Mouse (Mus musculus): ENCODE data around the gene Pde1a. TPM values are rescaled to one million over a fixed set of nuclear protein-coding genes. Genes with fewer than 3 reads are reported as not detected.

The Pde1a gene
- polyA plus RNA-seq, 1 experiment = 119 TPM

DNA sequence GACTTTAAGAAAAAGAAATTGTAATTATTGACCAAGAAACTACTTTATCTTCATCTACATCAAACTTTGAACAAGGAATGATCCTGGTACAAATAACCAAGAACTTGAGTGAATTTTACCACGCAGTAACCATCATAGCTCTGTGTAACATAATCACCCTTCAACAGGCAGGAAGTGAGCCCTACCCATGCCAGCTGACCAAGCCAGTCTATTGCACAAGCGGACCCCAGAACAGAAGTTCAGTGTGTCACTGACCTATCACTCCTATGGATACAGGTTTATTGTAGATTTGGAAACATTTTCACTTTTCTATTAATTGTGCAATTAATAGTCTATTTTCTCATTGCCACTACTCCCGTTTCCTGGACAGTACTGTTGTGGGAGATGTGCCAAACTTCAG lies 3.4 kb upstream of the Pde1a start:
- no peaks in the 10 kb centered on the region for H3K4me1 ChIP-seq (ENCODE audit: control insufficient read depth, insufficient read depth, low read length)
- H3K27ac ChIP-seq (ENCODE audit: insufficient read depth, low read length) = no peak overlapping the region
- TF ChIP-seq CTCF (IDR thresholded peaks at IDR 0.05; ENCODE audit: extremely low read depth, insufficient read depth, low read length) (no peak), POLR2A (IDR thresholded peaks at IDR 0.05; ENCODE audit: extremely low read depth, insufficient read depth, low read length) (no peak)
- H3K4me3 ChIP-seq (ENCODE audit: insufficient read depth, low read length) = no peak overlapping the region

DNA sequence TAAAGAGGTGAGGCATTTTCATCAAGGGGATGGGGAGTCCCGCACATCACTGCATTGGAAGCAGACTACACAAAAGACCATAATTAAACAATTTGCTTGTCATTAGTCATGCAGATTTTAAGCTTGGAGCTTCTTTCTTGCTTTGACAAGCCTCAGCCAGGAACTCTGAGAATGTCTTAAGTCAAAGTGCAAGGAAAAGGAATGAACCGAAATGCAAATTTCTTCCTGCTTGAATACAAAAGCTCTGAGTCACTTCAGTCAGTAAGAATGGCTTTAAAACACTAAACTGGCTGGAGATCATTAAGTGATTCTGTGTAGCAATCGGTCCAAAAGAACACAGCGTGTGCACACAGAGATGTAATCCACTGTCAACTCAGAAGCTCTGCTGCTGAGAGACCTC lies 2.6 kb downstream of the Pde1a start:
- TF ChIP-seq CTCF (IDR thresholded peaks at IDR 0.05; ENCODE audit: extremely low read depth, insufficient read depth, low read length) (no peak), POLR2A (IDR thresholded peaks at IDR 0.05; ENCODE audit: extremely low read depth, insufficient read depth, low read length) (no peak)
- no peaks in the 10 kb centered on the region for H3K4me1 ChIP-seq (ENCODE audit: control insufficient read depth, insufficient read depth, low read length)
- H3K27ac ChIP-seq (ENCODE audit: insufficient read depth, low read length) = no peak overlapping the region; the same call in 1 of the 2 replicates
- peak overlapping the region; percentile 86 for H3K4me3 ChIP-seq (ENCODE audit: insufficient read depth, low read length)

DNA sequence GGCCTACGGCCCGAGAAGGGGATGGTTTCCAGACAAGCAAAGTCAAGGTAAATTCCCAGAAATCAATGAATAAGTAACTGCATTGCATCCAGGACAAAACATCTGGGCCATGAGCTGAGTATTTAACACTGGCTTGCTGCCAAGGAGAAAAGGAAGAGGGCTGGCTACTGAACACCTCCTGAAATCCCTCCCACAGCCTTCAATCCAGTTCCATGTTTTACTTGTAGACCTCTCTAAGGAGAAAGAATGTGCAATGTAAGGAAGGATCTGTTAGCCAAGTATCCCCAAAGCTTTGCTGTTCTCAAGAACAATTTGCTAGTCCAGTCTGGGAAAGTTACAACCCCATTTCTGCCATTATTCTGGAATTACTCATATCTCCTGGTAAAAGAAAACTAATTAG lies 42.4 kb downstream of the Pde1a start:
- Histone ChIP-seq H3K27ac (ENCODE audit: insufficient read depth, low read length) (no peak overlapping the region), H3K4me3 (ENCODE audit: insufficient read depth, low read length) (no peak overlapping the region), H3K4me1 (ENCODE audit: control insufficient read depth, insufficient read depth, low read length) (no peaks in the 10 kb centered on the region)
- TF ChIP-seq POLR2A (IDR thresholded peaks at IDR 0.05; ENCODE audit: extremely low read depth, insufficient read depth, low read length) = no peak
- TF ChIP-seq CTCF (IDR thresholded peaks at IDR 0.05; ENCODE audit: extremely low read depth, insufficient read depth, low read length) = no peak

DNA sequence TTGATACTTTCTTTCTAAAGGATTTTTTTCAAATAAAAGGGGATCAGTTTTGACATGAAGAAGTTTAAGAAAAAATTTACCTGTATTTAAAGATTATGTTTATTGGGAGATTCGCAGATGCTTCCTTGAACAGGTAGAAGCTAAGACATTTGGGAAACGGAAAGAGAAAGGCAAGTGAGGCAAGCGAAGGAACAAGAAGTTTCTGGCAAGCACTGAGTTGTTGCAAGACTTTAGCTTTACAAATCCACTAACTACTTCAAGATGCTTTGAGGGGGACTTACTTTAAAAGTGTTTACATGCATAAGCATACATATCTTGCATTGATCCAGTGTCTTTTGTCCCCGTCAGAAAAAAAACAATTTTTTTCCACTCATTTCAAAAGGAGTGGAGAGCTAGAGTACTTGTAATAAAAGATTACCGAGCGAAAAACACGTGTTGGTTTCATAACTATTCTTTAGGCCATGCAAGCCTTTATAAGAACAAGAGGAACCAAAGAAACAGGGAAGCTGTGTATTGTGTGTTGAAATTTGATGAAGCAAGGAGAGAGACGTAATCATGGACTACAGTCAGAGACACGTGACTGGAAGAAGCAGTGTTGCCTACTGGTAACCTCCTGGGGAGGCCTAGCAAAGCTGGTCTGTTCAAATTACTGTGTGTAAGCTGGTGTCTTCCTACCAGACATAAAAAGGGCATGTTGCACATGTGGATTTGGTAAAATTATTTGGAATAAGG lies 49.0 kb downstream of the Pde1a start:
- TF ChIP-seq POLR2A (IDR thresholded peaks at IDR 0.05; ENCODE audit: extremely low read depth, insufficient read depth, low read length) (no peak), CTCF (IDR thresholded peaks at IDR 0.05; ENCODE audit: extremely low read depth, insufficient read depth, low read length) (no peak)
- peaks cover 2% of the 10 kb centered on the region; the same call in 1 of the 2 replicates for H3K4me1 ChIP-seq (ENCODE audit: control insufficient read depth, insufficient read depth, low read length)
- H3K27ac ChIP-seq (ENCODE audit: insufficient read depth, low read length) = no peak overlapping the region
- H3K4me3 ChIP-seq (ENCODE audit: insufficient read depth, low read length) = no peak overlapping the region

DNA sequence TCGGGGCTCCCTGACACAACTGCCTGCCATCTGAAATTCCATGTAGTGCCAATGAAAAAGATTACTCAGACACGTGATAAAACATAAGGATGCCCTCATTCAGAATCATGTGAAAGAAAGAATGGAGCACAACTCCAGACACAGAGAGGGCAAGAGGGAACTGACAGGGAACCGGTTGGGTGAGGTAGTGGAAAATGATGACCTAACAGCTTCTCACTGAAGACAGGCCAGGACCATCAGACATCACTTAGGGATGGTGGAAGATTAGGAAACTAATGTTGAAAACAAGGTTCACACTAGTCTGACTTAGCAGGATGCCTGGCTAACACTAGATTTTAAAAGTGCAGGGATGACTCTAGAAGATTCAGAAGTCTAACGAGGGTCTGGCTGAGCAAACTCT lies 49.6 kb downstream of the Pde1a start:
- H3K27ac ChIP-seq (ENCODE audit: insufficient read depth, low read length) = no peak overlapping the region
- TF ChIP-seq CTCF (IDR thresholded peaks at IDR 0.05; ENCODE audit: extremely low read depth, insufficient read depth, low read length) (no peak), POLR2A (IDR thresholded peaks at IDR 0.05; ENCODE audit: extremely low read depth, insufficient read depth, low read length) (no peak)
- no peak overlapping the region for H3K4me3 ChIP-seq (ENCODE audit: insufficient read depth, low read length)
- peaks cover 4% of the 10 kb centered on the region for H3K4me1 ChIP-seq (ENCODE audit: control insufficient read depth, insufficient read depth, low read length)

DNA sequence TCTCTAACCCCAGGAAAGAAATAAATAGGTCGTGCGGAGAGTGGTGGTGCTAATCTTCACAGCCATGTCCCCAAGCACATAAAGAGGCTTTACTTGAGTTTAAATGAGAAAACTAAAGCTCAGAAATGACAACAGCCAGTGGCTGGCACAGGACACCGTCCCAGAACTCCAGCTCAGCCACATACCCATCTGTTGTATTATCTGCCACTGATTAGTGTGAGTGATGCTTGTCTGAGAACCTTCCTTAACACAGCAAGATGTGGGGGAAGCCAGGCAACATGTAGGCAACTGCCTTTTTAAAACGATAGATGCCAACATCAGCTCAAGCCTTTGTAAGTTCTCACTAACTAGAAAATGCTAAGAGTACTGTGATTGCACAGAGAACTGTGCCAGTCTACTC lies 52.9 kb downstream of the Pde1a start:
- peaks cover 11% of the 10 kb centered on the region for H3K4me1 ChIP-seq (ENCODE audit: control insufficient read depth, insufficient read depth, low read length)
- no peak overlapping the region for H3K27ac ChIP-seq (ENCODE audit: insufficient read depth, low read length)
- TF ChIP-seq CTCF (IDR thresholded peaks at IDR 0.05; ENCODE audit: extremely low read depth, insufficient read depth, low read length) = no peak
- TF ChIP-seq POLR2A (IDR thresholded peaks at IDR 0.05; ENCODE audit: extremely low read depth, insufficient read depth, low read length) = no peak
- H3K4me3 ChIP-seq (ENCODE audit: insufficient read depth, low read length) = no peak overlapping the region

DNA sequence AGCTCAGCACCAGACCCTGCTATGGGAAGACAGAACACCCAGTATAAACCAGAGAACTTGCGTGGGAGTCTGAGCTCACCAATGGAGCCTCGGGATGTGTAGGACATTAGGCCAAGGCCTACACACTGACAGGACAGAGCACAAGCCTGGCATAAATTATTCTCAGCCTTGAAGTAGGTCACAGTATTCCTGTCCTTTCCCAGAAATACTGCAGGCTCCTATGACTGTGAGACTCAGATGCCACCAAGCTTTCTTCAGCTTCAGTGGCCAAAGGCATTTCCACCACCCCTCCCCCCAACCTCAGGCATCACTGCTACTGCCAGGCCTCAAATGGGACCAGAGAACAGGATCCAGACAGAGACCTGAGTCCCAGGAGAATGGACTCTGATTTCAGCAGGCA lies 54.7 kb downstream of the Pde1a start:
- H3K4me1 ChIP-seq (ENCODE audit: control insufficient read depth, insufficient read depth, low read length) = peaks cover 18% of the 10 kb centered on the region
- TF ChIP-seq POLR2A (IDR thresholded peaks at IDR 0.05; ENCODE audit: extremely low read depth, insufficient read depth, low read length) = no peak
- TF ChIP-seq CTCF (IDR thresholded peaks at IDR 0.05; ENCODE audit: extremely low read depth, insufficient read depth, low read length) = no peak
- H3K4me3 ChIP-seq (ENCODE audit: insufficient read depth, low read length) = no peak overlapping the region
- H3K27ac ChIP-seq (ENCODE audit: insufficient read depth, low read length) = peak overlapping the region; percentile 9

DNA sequence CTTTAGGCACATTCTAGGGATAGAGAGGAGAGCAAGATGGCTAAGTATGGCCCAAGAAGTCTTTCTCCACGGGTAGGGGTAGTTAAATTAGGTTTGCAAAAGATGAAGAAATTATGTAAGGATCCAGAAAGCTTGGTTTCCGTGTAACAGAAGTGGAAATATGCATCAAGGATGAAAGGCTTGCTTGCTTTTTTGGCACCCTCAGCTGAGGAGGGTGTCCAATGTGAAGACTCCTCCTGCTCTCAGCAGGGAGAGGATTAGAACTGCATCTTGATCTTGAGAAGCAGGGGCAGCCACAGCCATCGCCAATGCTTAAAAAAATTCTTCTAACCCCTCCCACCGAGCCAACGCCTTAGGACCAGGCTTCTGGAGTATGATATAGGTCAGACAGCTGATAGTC lies 55.2 kb downstream of the Pde1a start:
- Histone ChIP-seq H3K4me1 (ENCODE audit: control insufficient read depth, insufficient read depth, low read length) (peaks cover 18% of the 10 kb centered on the region), H3K4me3 (ENCODE audit: insufficient read depth, low read length) (no peak overlapping the region), H3K27ac (ENCODE audit: insufficient read depth, low read length) (peak overlapping the region; percentile 9; the same call in 1 of the 2 replicates)
- TF ChIP-seq POLR2A (IDR thresholded peaks at IDR 0.05; ENCODE audit: extremely low read depth, insufficient read depth, low read length) (no peak), CTCF (IDR thresholded peaks at IDR 0.05; ENCODE audit: extremely low read depth, insufficient read depth, low read length) (no peak)

DNA sequence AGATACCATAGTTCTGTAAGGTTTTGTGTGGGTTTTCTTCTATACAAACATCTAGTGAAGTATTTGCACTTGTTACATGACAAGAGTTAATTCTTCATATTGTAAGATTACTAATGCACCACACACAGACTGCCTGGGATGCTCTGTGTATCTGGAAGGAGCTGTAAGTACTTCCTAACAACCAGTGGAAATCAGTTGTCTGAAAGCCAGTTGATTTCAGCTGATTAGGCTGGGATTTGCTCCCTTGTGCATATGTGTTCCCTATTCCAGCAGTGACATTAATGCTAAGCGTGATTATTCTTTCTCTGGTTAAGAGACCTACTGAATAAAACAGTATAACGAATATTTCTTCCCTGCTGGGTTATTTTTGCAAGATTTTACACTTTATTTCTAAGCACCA lies 55.8 kb downstream of the Pde1a start:
- TF ChIP-seq CTCF (IDR thresholded peaks at IDR 0.05; ENCODE audit: extremely low read depth, insufficient read depth, low read length) (no peak), POLR2A (IDR thresholded peaks at IDR 0.05; ENCODE audit: extremely low read depth, insufficient read depth, low read length) (no peak)
- Histone ChIP-seq H3K4me1 (ENCODE audit: control insufficient read depth, insufficient read depth, low read length) (peaks cover 18% of the 10 kb centered on the region), H3K27ac (ENCODE audit: insufficient read depth, low read length) (no peak overlapping the region), H3K4me3 (ENCODE audit: insufficient read depth, low read length) (no peak overlapping the region)

DNA sequence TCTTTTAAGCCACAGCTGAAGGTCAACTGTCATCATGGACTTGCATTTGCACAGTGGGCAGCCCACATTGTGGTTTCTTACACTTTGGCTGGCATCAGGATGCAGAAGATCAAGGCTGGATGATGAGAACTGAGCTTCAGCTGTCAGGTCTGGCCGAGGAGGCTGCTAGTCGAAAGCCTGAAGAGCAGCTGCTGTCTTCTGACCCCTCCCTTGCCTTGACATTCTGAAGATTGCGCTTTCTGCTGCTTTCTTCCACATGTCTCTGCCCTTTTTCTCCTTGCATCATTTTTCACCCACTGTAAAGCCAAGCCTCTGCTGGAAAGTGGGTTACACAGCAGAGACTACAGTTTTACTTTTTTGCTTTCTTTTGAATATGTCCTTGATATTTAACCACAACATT lies 59.5 kb downstream of the Pde1a start:
- TF ChIP-seq POLR2A (IDR thresholded peaks at IDR 0.05; ENCODE audit: extremely low read depth, insufficient read depth, low read length) (no peak), CTCF (IDR thresholded peaks at IDR 0.05; ENCODE audit: extremely low read depth, insufficient read depth, low read length) (no peak)
- Histone ChIP-seq H3K4me3 (ENCODE audit: insufficient read depth, low read length) (no peak overlapping the region), H3K4me1 (ENCODE audit: control insufficient read depth, insufficient read depth, low read length) (peaks cover 17% of the 10 kb centered on the region), H3K27ac (ENCODE audit: insufficient read depth, low read length) (no peak overlapping the region)
